Mouse (Mus musculus): Measurements from ENCODE around the gene Dap.

- TF ChIP-seq POLR2A (IDR thresholded peaks at IDR 0.05; ENCODE audit: borderline replicate concordance, insufficient read depth, low read length) (no peak), CTCF (IDR thresholded peaks at IDR 0.05; ENCODE audit: borderline replicate concordance, insufficient read depth, low read depth, low read length) (no peak)
Observed at GRCm38 (mm10) chr15:31269558-31269957, 45.4 kb downstream of the Dap start.

Measured in cerebellum, adult 2 months (tissue).